Mouse (Mus musculus): ENCODE measurements around the gene Rasa3. TPM values are rescaled to one million over a fixed set of nuclear protein-coding genes. Genes with fewer than 3 reads are reported as not detected.

The Rasa3 gene
- total RNA-seq, 2 experiments from 2014 or later: 5.9 to 10.5 TPM

- 0 out of 2 replicates have a peak, but pooled peaks have one; percentile 10 for TF ChIP-seq CTCF (IDR thresholded peaks at IDR 0.05)
- DNase-seq: peak; percentile 70
- no peak overlapping the region; the same call in 1 of the 2 replicates for H3K4me3 ChIP-seq
- H3K27ac ChIP-seq: peak overlapping the region; percentile 78
- intact Hi-C loops (cut with DNase I): no loop called here
Observed at GRCm38 (mm10) chr8:13529011-13529840, 148.2 kb downstream of the Rasa3 start.

GRCm38 (mm10) chr8:13521392-13521791 is 156.0 kb downstream of the Rasa3 start:
- intact Hi-C loops (cut with DNase I): no loop called here
- no peak for TF ChIP-seq CTCF (IDR thresholded peaks at IDR 0.05)
- H3K4me3 ChIP-seq: no peak overlapping the region
- H3K27ac ChIP-seq: no peak overlapping the region
- DNase-seq: no peak

- H3K4me3 ChIP-seq: no peak overlapping the region
- TF ChIP-seq CTCF (IDR thresholded peaks at IDR 0.05): no peak
- H3K27ac ChIP-seq: no peak overlapping the region
- intact Hi-C loops (cut with DNase I): no loop called here
- no peak for DNase-seq
Observed at GRCm38 (mm10) chr8:13520349-13520748, 157.1 kb downstream of the Rasa3 start.

GRCm38 (mm10) chr8:13519503-13519902 is 157.9 kb downstream of the Rasa3 start:
- no peak for DNase-seq
- Histone ChIP-seq H3K27ac (no peak overlapping the region), H3K4me3 (no peak overlapping the region)
- intact Hi-C loops (cut with DNase I): no loop called here
- no peak for TF ChIP-seq CTCF (IDR thresholded peaks at IDR 0.05)

- intact Hi-C loops (cut with DNase I): no loop called here
- H3K27ac ChIP-seq: 0 out of 2 replicates have a peak overlapping the region, but pooled peaks have one; percentile 8
- TF ChIP-seq CTCF (IDR thresholded peaks at IDR 0.05): no peak
- no peak overlapping the region for H3K4me3 ChIP-seq
- DNase-seq: no peak
Observed at GRCm38 (mm10) chr8:13517284-13517781, 160.1 kb downstream of the Rasa3 start.

Other genes with a start within 250 kb of the Rasa3 start
- gene Tmem255b, start 242.4 kb downstream of the Rasa3 start, total RNA-seq (2021): 1 to 10 TPM; 2.6 to 3.1 TPM
- 10 to 100 TPM; 63.4 to 87.3 TPM for gene Gas6, start 183.1 kb downstream of the Rasa3 start, total RNA-seq (2021)
- gene 1700029H14Rik, start 115.1 kb downstream of the Rasa3 start, total RNA-seq (2021): not detected
- gene Cfap97d2, start 28.3 kb upstream of the Rasa3 start, total RNA-seq (2021): not detected
- 10 to 100 TPM; 26.9 to 33.7 TPM for gene Cdc16, start 80.1 kb upstream of the Rasa3 start, total RNA-seq (2021)
- gene Upf3a, start 108.0 kb upstream of the Rasa3 start, total RNA-seq (2021): 10 to 100 TPM in 1 of 2 experiments, 1 to 10 TPM in 1; 8.8 to 10.1 TPM
- gene AF366264, start 160.8 kb upstream of the Rasa3 start, total RNA-seq (2021): not detected
- gene Champ1, start 192.0 kb upstream of the Rasa3 start, total RNA-seq (2021): 1 to 10 TPM; 7.3 to 8.9 TPM
- gene Coprs, start 212.7 kb upstream of the Rasa3 start, total RNA-seq (2021): 1 to 10 TPM; 4.2 to 7.8 TPM